Mouse (Mus musculus) heart, embryonic 12.5 days (tissue): ENCODE measurements around the gene Mto1. TPM values are rescaled to one million over a fixed set of nuclear protein-coding genes. Genes with fewer than 3 reads are reported as not detected.
A peak's percentile ranks its signal among the peaks of the same experiment; 100 is the strongest.
"Not testable (repeated sequence)": the region's sequence is repeated elsewhere in the genome, so short reads cannot be mapped to it uniquely, and the experiment has no call there.

Source experiments
- ATAC-seq: fragments of 200-750 bp; cut with Nextera tagmentation; 2 replicates; pipeline ENCODE4 v1.8.0; 2017; ENCODE audit warnings: moderate TSS enrichment, moderate library complexity; ENCODE audit not compliant: insufficient number of reproducible peaks, low FRiP score
- H3K27ac ChIP-seq: fragments of 300-500 bp; sonication (generic); 2 replicates; pipeline ENCODE4 v1.5.1; 2016; ENCODE audit warnings: mild to moderate bottlenecking, moderate library complexity; ENCODE audit not compliant: poor library complexity, severe bottlenecking
- H3K27me3 ChIP-seq: fragments of 300-500 bp; sonication (generic); replicated peaks from 2 replicates; pipeline ENCODE4 v1.6.1; 2016; ENCODE audit warnings: mild to moderate bottlenecking, moderate library complexity
- H3K36me3 ChIP-seq: fragments of 300-500 bp; sonication (generic); 2 replicates; pipeline ENCODE4 v1.6.1; 2016; ENCODE audit warnings: mild to moderate bottlenecking, moderate library complexity
- H3K4me1 ChIP-seq: fragments of 300-500 bp; sonication (generic); replicated peaks from 2 replicates; pipeline ENCODE4 v1.6.1; 2016; ENCODE audit warnings: mild to moderate bottlenecking
- H3K4me2 ChIP-seq: fragments of 300-500 bp; sonication (generic); 2 replicates; pipeline ENCODE4 v1.6.1; 2016; ENCODE audit warnings: mild to moderate bottlenecking, moderate library complexity
- H3K4me3 ChIP-seq: fragments of 300-500 bp; sonication (generic); 2 replicates; pipeline ENCODE4 v1.5.1; 2016; ENCODE audit warnings: mild to moderate bottlenecking
- H3K9ac ChIP-seq: fragments of 300-500 bp; sonication (generic); 2 replicates; pipeline ENCODE4 v1.6.1; 2016; ENCODE audit warnings: mild to moderate bottlenecking, moderate library complexity
- H3K9me3 ChIP-seq: fragments of 300-500 bp; sonication (generic); replicated peaks from 2 replicates; pipeline ENCODE4 v1.6.1; 2016; ENCODE audit warnings: mild to moderate bottlenecking, moderate library complexity
- WGBS: fragments of 180-500 bp; shearing (Covaris S2); methylation state at CpG from one replicate; pipeline ENCODE4 v1.1.7; 2016; 5-methylcytosine and 5-hydroxymethylcytosine counted together
- polyA plus RNA-seq: library from polyadenylated mRNA; unstranded; fragments of >200 nt; fragmentation: Nextera tagmentation; extraction: Ambion mirVana; gene quantifications from 2 replicates; pipeline ENCODE4 v1.2.1, GENCODE M21; 2016

The Mto1 gene
- polyA plus RNA-seq, 1 experiment from 2014 or later = 28.8 TPM

DNA sequence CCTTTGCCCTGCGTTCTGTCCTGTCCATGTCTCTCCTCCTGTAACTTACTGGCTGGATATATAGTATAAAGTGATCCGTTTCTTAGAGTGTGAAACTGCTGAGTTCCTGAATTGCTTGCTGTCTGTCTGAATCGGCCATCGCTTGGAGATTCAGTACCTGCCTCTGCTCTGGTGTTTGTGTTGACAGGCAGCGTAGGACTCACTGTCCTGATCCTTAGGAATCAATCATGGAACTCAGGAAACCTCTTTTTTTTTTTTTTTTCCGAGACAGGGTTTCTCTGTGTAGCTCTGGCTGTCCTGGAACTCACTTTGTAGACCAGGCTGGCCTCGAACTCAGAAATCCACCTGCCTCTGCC is 58.7 kb downstream of the Mto1 start:
- Histone ChIP-seq H3K36me3 (no peaks in the 10 kb centered on the region), H3K4me1 (peaks cover 31% of the 10 kb centered on the region), H3K4me2 (peak overlapping the region; percentile 51), H3K27me3 (no peaks in the 10 kb centered on the region), H3K27ac (peak overlapping the region; percentile 75), H3K4me3 (no peak overlapping the region), H3K9ac (no peak overlapping the region), H3K9me3 (peaks cover 2% of the 10 kb centered on the region; the same call in 1 of the 2 replicates)
- ATAC-seq = no peak
- whole genome bisulfite sequencing = 32% methylated on average over 7 of the region's 7 CpGs

DNA sequence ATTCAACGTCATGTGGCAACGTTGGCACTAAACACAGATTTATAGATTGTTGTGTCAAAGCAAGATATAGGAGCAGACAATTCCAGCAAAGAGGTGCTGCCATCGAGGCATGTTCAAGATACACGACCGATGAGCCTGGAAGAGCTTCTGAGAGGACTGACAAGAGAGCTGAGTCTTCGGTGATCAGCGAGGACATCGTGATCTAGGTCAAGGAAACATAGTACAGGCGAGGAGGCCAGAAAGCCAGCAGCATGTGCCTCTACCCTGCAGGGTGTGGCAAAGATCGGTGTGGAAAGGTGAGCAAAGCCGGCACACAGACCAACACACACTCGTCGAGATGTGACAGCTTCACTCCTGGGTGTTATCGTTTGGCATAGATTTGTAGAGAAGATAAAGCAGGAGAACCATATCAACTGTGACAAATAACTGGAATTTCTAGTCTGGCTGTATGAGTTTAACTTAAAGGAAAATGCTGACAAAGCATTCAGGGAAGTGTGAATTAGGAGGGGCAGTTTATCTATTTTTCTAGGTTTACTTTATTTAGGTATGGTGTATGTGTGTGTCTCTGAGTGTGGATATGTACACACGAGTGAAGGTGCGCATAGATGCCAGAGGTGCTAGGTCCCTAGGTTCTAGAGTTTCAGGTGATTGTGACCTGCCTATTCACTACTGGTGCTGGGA is 60.2 kb downstream of the Mto1 start:
- Histone ChIP-seq H3K9me3 (peaks cover 4% of the 10 kb centered on the region; the same call in 1 of the 2 replicates), H3K4me2 (no peak overlapping the region), H3K36me3 (no peaks in the 10 kb centered on the region), H3K27me3 (no peaks in the 10 kb centered on the region), H3K4me3 (no peak overlapping the region), H3K9ac (no peak overlapping the region), H3K4me1 (peaks cover 33% of the 10 kb centered on the region), H3K27ac (no peak overlapping the region)
- no peak for ATAC-seq
- 77% methylated on average over 16 of the region's 16 CpGs for WGBS

DNA sequence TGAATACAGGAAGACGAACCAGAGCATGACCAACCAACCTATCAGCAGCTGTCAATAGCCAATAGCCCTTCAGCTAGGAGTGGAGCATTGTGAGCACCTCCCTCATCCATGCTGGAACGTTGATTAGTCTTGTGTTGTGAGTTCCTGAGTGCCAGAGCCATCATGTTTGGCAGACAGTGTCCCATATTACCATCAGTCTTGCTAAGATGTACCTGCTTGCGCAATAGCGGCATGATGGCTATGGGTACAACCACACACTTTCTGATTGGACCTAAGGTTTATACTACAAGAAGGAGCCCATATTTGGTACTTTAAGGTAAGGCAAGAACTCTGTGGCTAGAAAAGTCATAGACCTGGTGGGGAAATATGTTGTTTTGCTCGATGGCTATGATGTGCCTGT is 63.7 kb downstream of the Mto1 start:
- no peak for ATAC-seq
- Histone ChIP-seq H3K4me2 (no peak overlapping the region), H3K36me3 (no peaks in the 10 kb centered on the region), H3K9me3 (peaks cover 4% of the 10 kb centered on the region; the same call in 1 of the 2 replicates), H3K9ac (no peak overlapping the region), H3K27me3 (no peaks in the 10 kb centered on the region), H3K4me3 (no peak overlapping the region), H3K4me1 (peaks cover 31% of the 10 kb centered on the region), H3K27ac (no peak overlapping the region)
- WGBS = 92% methylated on average over 5 of the region's 5 CpGs

DNA sequence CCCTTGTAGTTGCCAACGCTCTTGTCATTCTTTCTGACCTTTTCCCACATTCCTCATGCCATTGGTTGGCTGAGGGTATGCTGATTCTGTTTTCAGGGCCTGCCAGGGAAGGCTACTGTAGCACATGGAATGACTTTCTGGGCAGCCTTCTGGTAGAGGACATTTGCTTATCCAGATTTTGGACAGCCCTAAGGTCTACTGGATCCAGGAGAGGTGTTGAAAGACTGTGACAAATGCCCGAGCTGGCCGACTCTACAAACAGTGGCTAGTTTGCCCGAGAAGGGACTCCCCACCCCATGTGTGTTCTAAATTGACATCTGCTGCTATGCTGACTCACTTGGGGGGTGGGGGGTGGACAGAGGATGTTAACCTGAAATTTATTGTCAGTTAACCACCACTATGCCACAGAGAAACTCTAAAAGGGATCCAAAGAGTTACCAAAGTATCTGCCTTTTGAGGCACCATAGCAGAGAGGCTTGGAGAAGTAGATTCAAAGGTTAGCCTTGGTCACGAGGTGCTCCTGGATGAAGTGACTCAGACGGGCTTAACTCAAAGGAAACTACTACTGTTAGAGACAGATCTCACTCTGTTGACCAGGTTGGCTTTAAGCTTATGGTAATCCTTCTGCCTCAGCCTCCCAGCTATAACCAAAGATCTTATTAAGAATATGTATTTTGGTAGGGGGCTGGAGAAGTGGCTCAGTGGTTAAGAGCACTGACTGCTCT is 65.9 kb downstream of the Mto1 start:
- H3K9ac ChIP-seq = no peak overlapping the region
- peaks cover 30% of the 10 kb centered on the region for H3K4me1 ChIP-seq
- H3K36me3 ChIP-seq = no peaks in the 10 kb centered on the region
- peaks cover 4% of the 10 kb centered on the region; the same call in 1 of the 2 replicates for H3K9me3 ChIP-seq
- no peak overlapping the region for H3K4me3 ChIP-seq
- H3K27ac ChIP-seq = peak overlapping the region; percentile 87
- ATAC-seq = no peak
- 0 out of 2 replicates have a peak overlapping the region, but pooled peaks have one; percentile 14 for H3K4me2 ChIP-seq
- no peaks in the 10 kb centered on the region for H3K27me3 ChIP-seq
- 30% methylated on average over 6 of the region's 6 CpGs for WGBS

DNA sequence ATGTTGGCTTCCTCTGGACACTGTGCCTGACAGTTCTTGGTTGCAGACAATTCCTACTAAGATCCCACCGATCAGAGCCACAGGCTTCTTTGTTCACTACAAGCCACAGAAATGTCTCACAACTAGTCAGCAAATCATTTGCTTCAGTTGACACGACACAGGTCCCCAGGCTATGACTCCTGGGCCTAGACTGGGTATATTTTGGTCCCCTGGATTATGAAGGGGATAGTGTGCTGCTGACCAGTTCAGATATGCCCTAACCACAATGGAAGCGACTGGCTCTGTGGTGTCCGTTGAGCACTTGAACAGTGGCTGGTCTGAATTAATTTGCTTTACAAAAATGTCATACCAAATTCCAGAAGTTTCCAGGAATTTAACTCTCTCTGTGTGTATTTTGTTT is 66.7 kb downstream of the Mto1 start:
- ATAC-seq = no peak
- H3K4me3 ChIP-seq = no peak overlapping the region
- H3K36me3 ChIP-seq = no peaks in the 10 kb centered on the region
- H3K4me2 ChIP-seq = no peak overlapping the region
- WGBS = 58% methylated on average over 4 of the region's 4 CpGs
- no peaks in the 10 kb centered on the region for H3K27me3 ChIP-seq
- H3K9me3 ChIP-seq = peaks cover 4% of the 10 kb centered on the region; the same call in 1 of the 2 replicates
- H3K27ac ChIP-seq = no peak overlapping the region
- peaks cover 31% of the 10 kb centered on the region for H3K4me1 ChIP-seq
- no peak overlapping the region for H3K9ac ChIP-seq

DNA sequence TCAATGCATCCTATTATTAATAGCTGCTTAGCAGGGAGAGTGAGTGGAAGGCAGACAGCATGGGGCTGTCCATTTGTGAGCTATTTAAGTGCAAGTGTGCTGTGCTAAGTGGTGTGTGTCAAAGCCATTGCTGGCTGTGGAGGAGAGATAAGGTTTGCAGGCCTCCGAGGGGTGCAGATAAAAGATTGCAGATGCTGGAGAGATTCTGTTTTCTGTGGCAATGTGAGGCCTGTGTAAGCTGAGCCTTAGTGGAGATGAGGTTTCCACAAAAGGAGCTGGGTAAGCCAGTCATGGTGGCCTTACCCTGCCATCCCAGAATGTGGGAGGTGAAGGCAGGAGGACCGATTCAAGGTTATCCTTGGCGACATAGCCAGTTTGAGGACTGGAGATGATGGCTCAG is 68.1 kb downstream of the Mto1 start:
- Histone ChIP-seq H3K9ac (no peak overlapping the region), H3K4me3 (no peak overlapping the region), H3K9me3 (peaks cover 4% of the 10 kb centered on the region; the same call in 1 of the 2 replicates), H3K27ac (peak overlapping the region; percentile 53), H3K4me2 (no peak overlapping the region), H3K36me3 (no peaks in the 10 kb centered on the region), H3K27me3 (no peaks in the 10 kb centered on the region), H3K4me1 (peaks cover 38% of the 10 kb centered on the region)
- ATAC-seq = peak; percentile 56
- 14% methylated on average over 3 of the region's 3 CpGs for WGBS

DNA sequence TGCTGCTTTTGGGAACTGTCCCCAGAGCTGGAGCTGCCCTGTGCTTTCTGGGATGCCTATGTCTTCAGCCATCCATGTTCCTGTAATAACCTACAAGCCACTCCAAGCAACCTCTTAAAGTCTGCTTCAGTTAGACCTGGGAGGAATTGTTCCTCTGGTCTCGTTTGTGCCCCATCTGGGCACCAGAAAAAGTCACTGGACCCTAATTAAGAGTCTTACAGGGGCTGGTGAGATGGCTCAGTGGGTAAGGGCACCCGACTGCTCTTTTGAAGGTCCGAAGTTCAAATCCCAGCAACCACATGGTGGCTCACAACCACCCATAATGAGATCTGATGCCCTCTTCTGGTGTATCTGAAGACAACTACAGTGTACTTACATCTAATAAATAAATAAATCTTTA is 69.2 kb downstream of the Mto1 start:
- H3K4me2 ChIP-seq, ATAC-seq, H3K36me3 ChIP-seq, H3K4me3 ChIP-seq, H3K27ac ChIP-seq, H3K9me3 ChIP-seq, H3K27me3 ChIP-seq, H3K9ac ChIP-seq: not testable (repeated sequence)
- H3K4me1 ChIP-seq = peaks cover 37% of the 10 kb centered on the region
- WGBS = 76% methylated on average over 3 of the region's 3 CpGs

DNA sequence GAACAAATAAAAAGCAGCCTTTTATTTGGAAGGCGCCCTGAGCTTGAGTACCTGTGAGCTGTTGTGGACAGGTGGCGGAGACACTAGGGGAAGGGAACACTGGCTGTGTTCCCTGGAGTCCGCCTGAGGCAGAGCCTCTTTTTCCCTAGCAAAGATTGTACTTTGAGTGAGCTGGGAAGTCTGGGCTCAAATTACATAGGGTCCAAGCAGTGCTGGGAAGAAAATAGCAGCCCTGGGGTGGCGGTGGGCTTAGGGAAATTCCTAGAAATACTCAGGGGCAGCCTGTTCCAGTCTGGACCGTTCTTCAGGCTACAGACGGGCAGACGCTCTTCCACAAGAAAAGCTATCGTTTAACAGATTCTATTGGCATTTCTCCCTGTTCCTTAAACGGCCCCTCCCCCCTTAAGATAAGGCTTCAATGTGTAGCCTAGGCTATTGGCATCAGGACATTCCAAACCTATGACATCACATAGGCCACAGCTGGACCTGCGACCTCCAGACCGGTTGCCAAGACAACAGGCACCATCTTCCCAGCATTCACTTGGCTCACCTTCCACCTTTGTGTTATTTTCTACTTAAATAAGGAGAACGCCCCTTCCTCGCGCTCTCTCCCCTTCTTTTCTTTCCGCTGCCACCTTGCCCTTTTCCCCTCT is 72.2 kb downstream of the Mto1 start:
- 3% methylated on average over 15 of the region's 15 CpGs for WGBS
- Histone ChIP-seq H3K4me3 (peak overlapping the region; percentile 63), H3K27me3 (no peaks in the 10 kb centered on the region), H3K27ac (peak overlapping the region; percentile 83), H3K4me1 (peaks cover 12% of the 10 kb centered on the region), H3K9ac (peak overlapping the region; percentile 71), H3K9me3 (no peaks in the 10 kb centered on the region), H3K4me2 (peak overlapping the region; percentile 95), H3K36me3 (0 out of 2 replicates have a peak, but pooled peaks cover 7% of the 10 kb centered on the region)
- peak; percentile 83 for ATAC-seq

DNA sequence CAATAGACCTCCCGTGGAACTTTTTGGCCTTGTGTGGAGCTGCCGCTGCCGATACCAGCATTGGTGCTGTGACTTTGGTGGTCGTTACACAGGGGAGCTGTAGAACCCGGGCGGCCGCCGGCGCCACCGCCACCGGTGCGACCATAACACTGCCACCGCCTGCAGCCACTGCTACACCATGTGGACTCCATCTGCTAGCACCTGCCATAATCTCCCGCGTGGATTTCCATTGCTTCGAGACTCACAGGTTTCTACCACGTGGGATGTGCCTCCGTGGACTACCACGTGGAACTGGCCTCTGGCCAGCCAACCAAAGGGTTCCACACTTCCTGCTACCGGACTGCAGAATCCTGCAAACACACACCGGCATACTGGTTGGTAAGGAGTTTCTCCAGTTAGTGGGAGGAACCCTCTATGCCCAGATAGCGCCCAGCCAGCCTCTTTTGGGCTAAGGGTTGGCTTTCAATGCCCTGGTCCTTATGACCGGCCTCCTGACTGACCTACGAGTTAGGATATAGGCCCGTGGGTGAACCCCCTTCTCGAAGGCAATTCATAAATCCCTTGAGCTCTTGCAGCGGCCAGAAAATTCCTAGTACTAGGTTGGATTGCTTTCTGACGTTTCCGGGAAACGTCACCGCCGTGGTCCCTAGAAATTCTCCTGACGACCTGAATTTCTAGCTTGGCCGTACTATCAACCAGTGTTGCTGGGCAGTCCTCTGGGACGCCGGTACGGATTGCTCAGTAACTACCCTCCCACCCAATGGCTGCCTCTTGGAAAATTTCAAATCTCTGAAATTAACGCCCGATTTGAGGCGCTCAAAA is 73.0 kb downstream of the Mto1 start:
- H3K9ac ChIP-seq = peak overlapping the region; percentile 71
- ATAC-seq = peak; percentile 75
- no peaks in the 10 kb centered on the region for H3K9me3 ChIP-seq
- H3K4me1 ChIP-seq = peaks cover 11% of the 10 kb centered on the region
- H3K4me3 ChIP-seq = peak overlapping the region; percentile 63
- 0 out of 2 replicates have a peak, but pooled peaks cover 7% of the 10 kb centered on the region for H3K36me3 ChIP-seq
- H3K27me3 ChIP-seq = no peaks in the 10 kb centered on the region
- peak overlapping the region; percentile 95 for H3K4me2 ChIP-seq
- 1% methylated on average over 40 of the region's 40 CpGs for WGBS
- peak overlapping the region; percentile 83 for H3K27ac ChIP-seq

DNA sequence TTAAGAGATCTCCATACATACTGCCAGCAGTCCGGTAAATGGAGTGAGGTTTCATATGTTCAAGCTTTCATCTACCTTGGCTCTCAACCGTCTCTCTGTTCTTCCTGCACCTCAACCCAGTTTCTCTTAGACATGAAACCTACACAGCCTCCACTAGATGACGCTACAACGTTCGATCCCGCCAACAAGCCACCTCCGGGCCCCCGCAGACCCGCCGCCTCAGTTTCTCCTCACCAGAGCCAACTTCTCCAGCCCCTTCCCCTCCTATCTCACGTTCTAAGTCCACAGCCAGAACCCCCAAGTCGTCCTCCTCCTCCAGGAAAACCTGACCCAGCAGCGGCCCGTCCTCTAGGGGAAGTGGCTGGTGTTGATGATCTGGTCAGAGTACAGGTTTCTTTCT is 73.7 kb downstream of the Mto1 start:
- no peak for ATAC-seq
- peak overlapping the region; percentile 71; the same call in 1 of the 2 replicates for H3K9ac ChIP-seq

More for the DNA sequence above, 73.7 kb downstream of the Mto1 start:
- no peak overlapping the region for H3K27ac ChIP-seq
- 17% methylated on average over 14 of the region's 14 CpGs for WGBS
- H3K4me1 ChIP-seq = peaks cover 12% of the 10 kb centered on the region
- H3K9me3 ChIP-seq = no peaks in the 10 kb centered on the region
- H3K27me3 ChIP-seq = no peaks in the 10 kb centered on the region
- 0 out of 2 replicates have a peak, but pooled peaks cover 7% of the 10 kb centered on the region for H3K36me3 ChIP-seq
- H3K4me2 ChIP-seq = peak overlapping the region; percentile 95
- peak overlapping the region; percentile 63 for H3K4me3 ChIP-seq
